Mouse (Mus musculus): ENCODE measurements around the gene Mospd3.

DNA sequence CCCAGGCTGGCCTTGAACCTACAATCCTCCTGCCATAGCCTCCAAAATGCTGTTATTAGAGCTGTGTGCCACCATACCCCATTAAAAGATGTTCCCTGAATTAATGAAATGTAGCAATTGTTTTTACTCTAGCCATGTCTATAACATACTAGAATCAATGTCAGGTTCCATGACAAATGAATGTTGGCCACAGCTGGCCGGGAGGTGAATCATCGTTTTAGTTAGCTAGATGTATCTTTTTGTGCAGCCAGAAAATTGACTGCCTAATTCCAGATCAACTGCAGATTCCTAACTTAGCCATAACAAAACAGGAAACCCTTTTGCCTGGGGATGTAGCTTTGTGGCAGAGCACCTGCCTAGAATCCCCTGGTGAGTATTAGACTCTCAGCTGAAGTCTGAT, 51.0 kb downstream of the Mospd3 start:
- TF ChIP-seq POLR2A (IDR thresholded peaks at IDR 0.05; ENCODE audit: insufficient read depth, low read length): no peak
- TF ChIP-seq CTCF (IDR thresholded peaks at IDR 0.05; ENCODE audit: low read depth, low read length): no peak
